Mouse (Mus musculus) E14TG2a.4 (cell line): Measurements from ENCODE around the gene Ano10.

Experiments used
- CTCF ChIP-seq: conservative IDR thresholded peaks from 2 replicates; pipeline ENCODE4 v1.5.1; 2014; ENCODE audit warnings: low read length
- NANOG ChIP-seq: IDR thresholded peaks from 2 replicates; pipeline ENCODE4 v1.6.1; 2014; ENCODE audit warnings: borderline replicate concordance, low read length, mixed read lengths
- POU5F1 ChIP-seq: IDR thresholded peaks from 2 replicates; pipeline ENCODE4 v1.6.1; 2014; ENCODE audit warnings: low read length, borderline replicate concordance

- TF ChIP-seq CTCF (no peak), POU5F1 (no peak), NANOG (no peak)
These were observed 45.7 kb upstream of the Ano10 start for GRCm38 (mm10) chr9:122339972-122340371.
